In genomic region chr9:21797921-21798344, GRCm38 (mm10) we compare ENCODE assay signal across 9 mouse cellular contexts. TPM values are rescaled to one million over a fixed set of nuclear protein-coding genes. Genes with fewer than 3 reads are reported as not detected.
DNase-seq lines count a peak whose midpoint lies in the region; ATAC-seq and TF ChIP-seq lines count a peak whose summit lies in the region.
"Had no signal": no experiment of that assay in that cellular context is flagged by ENCODE, and none has a peak within 500 bp of the region (broad histone marks: within the 10 kb centered on the region; RNA-seq: fewer than 3 reads in every experiment).

No protein-coding gene starts in this region.

- H3K27me3 ChIP-seq in intestine, postnatal 0 days (replicated peaks; ENCODE audit: control insufficient read depth, insufficient read depth, low read length): no peaks in the 10 kb centered on the region
- H3K27me3 ChIP-seq in neural tube, embryonic 15.5 days (replicated peaks): 0 out of 2 replicates have a peak, but pooled peaks cover 5% of the 10 kb centered on the region

- no peaks in the 10 kb centered on the region for H3K4me1 ChIP-seq in intestine, postnatal 0 days (replicated peaks; ENCODE audit: control insufficient read depth, insufficient read depth, low read length)
- H3K4me1 ChIP-seq in lung, adult 2 months (ENCODE audit: control insufficient read depth, insufficient read depth, low read length): peaks cover 12% of the 10 kb centered on the region
- peaks cover 22% of the 10 kb centered on the region for H3K4me1 ChIP-seq in neural tube, embryonic 15.5 days

- no peak for ATAC-seq in cerebellum, adult (ENCODE audit: insufficient number of reproducible peaks, low FRiP score, low TSS enrichment)
- ATAC-seq in common myeloid progenitor, adult 5-6 weeks (replicated peaks; ENCODE audit: low read depth, poor library complexity, severe bottlenecking): 0 out of 2 replicates have a peak, but pooled peaks have one; percentile 33
- ATAC-seq in granulocyte monocyte progenitor cell, adult 5-6 weeks (replicated peaks; ENCODE audit: poor library complexity, severe bottlenecking): peak; percentile 9; the same call in 1 of the 2 replicates
- ATAC-seq in intestine, postnatal 0 days: peak; percentile 38
- peak; percentile 22; the same call in 1 of the 2 replicates for ATAC-seq in neural tube, embryonic 15.5 days (ENCODE audit: low FRiP score)

- H3K4me3 ChIP-seq in intestine, postnatal 0 days (ENCODE audit: low read depth, low read length): peak overlapping the region; percentile 77
- peak overlapping the region; percentile 62 for H3K4me3 ChIP-seq in lung, adult 2 months (replicated peaks; ENCODE audit: extremely low read depth, low read depth, low read length)
- peak overlapping the region; percentile 72 for H3K4me3 ChIP-seq in neural tube, embryonic 15.5 days (replicated peaks)

- H3K9ac ChIP-seq in intestine, postnatal 0 days (ENCODE audit: low read depth, low read length): peak overlapping the region; percentile 67
- H3K9ac ChIP-seq in neural tube, embryonic 15.5 days (replicated peaks): peak overlapping the region; percentile 62

- WGBS in intestine, postnatal 0 days: under 1% methylated on average over 25 of the region's 26 CpGs
- 2% methylated on average over 26 of the region's 26 CpGs for WGBS in lung, adult 2 months
- WGBS in neural tube, embryonic 15.5 days: under 1% methylated on average over 25 of the region's 26 CpGs

- peak; percentile 37 for DNase-seq in cerebellum, adult 8-10 months
- peak; percentile 73 for DNase-seq in lung, adult 2 months
- peak; percentile 56 to 70 for DNase-seq in urinary bladder, postnatal 36 days (ENCODE audit: low spot score in 2 of 2)

- peak overlapping the region; percentile 97 for H3K4me2 ChIP-seq in intestine, postnatal 0 days (replicated peaks; ENCODE audit: low read depth)
- peak overlapping the region; percentile 93 for H3K4me2 ChIP-seq in neural tube, embryonic 15.5 days

- TF ChIP-seq CTCF in intestine, postnatal 0 days (IDR thresholded peaks at IDR 0.05; ENCODE audit: low read depth): no peak
- no peak for TF ChIP-seq CTCF in lung, adult 2 months (IDR thresholded peaks at IDR 0.05; ENCODE audit: insufficient read depth, low read length)

- no peaks in the 10 kb centered on the region for H3K9me3 ChIP-seq in intestine, postnatal 0 days (ENCODE audit: control insufficient read depth)
- no peaks in the 10 kb centered on the region for H3K9me3 ChIP-seq in neural tube, embryonic 15.5 days (replicated peaks)

- peaks cover 50% of the 10 kb centered on the region for H3K36me3 ChIP-seq in intestine, postnatal 0 days (ENCODE audit: control insufficient read depth, insufficient read depth)
- no peaks in the 10 kb centered on the region for H3K36me3 ChIP-seq in neural tube, embryonic 15.5 days

- TF ChIP-seq POLR2A in lung, adult 2 months (IDR thresholded peaks at IDR 0.05; ENCODE audit: borderline replicate concordance, extremely low read depth, low read depth, low read length): peak; percentile 51; the same call in 1 of the 2 replicates

- peak overlapping the region; percentile 71 for H3K27ac ChIP-seq in intestine, postnatal 0 days (ENCODE audit: low read depth, low read length)
- H3K27ac ChIP-seq in neural tube, embryonic 15.5 days (replicated peaks): peak overlapping the region; percentile 77

RNA-seq across cellular contexts. Expression of gene Kank2, which starts 0.6 kb away (rescaled TPM):
- total RNA-seq in common myeloid progenitor, adult 5-6 weeks (2017): 1.3 and 1.4 TPM in 2 replicates
- 1.5 and 2.1 TPM in 2 replicates for total RNA-seq in granulocyte monocyte progenitor cell, adult 5-6 weeks (2014; fragmentation: Nextera tagmentation)
- total RNA-seq in granulocyte monocyte progenitor cell, adult 5-6 weeks (2017): 0.78 and 1.6 TPM in 2 replicates
- 6.4 TPM in 2 replicates for polyA plus RNA-seq in intestine, postnatal 0 days (2015; fragmentation: Nextera tagmentation; extraction: Ambion mirVana)
- polyA plus RNA-seq in lung, adult 2 months (2012; rRNA removed): 108 and 127 TPM in 2 replicates
- polyA plus RNA-seq in neural tube, embryonic 15.5 days (2015; fragmentation: Nextera tagmentation; extraction: Ambion mirVana): 4.9 and 7.4 TPM in 2 replicates

RNA-seq across cellular contexts. Expression of gene Angptl8, which starts 37.4 kb away (rescaled TPM):
- total RNA-seq in common myeloid progenitor, adult 5-6 weeks (2017): not detected in 2 replicates
- 1.5 and 3.0 TPM in 2 replicates for total RNA-seq in granulocyte monocyte progenitor cell, adult 5-6 weeks (2014; fragmentation: Nextera tagmentation)
- 1.4 TPM in 1 of 2 replicates, not detected in the other for total RNA-seq in granulocyte monocyte progenitor cell, adult 5-6 weeks (2017)
- 15.9 and 21.1 TPM in 2 replicates for polyA plus RNA-seq in intestine, postnatal 0 days (2015; fragmentation: Nextera tagmentation; extraction: Ambion mirVana)
- polyA plus RNA-seq in lung, adult 2 months (2012; rRNA removed): 7.4 and 8.2 TPM in 2 replicates
- 0.42 and 1.1 TPM in 2 replicates for polyA plus RNA-seq in neural tube, embryonic 15.5 days (2015; fragmentation: Nextera tagmentation; extraction: Ambion mirVana)
- total RNA-seq: neutrophil, adult 5-6 weeks had no signal

RNA-seq across cellular contexts. Expression of gene Spc24, which starts 37.8 kb away (rescaled TPM):
- 120 and 131 TPM in 2 replicates for total RNA-seq in common myeloid progenitor, adult 5-6 weeks (2017)
- 31.4 and 46.5 TPM in 2 replicates for total RNA-seq in granulocyte monocyte progenitor cell, adult 5-6 weeks (2014; fragmentation: Nextera tagmentation)
- total RNA-seq in granulocyte monocyte progenitor cell, adult 5-6 weeks (2017): 117 and 138 TPM in 2 replicates
- polyA plus RNA-seq in intestine, postnatal 0 days (2015; fragmentation: Nextera tagmentation; extraction: Ambion mirVana): 23.5 and 32.4 TPM in 2 replicates
- polyA plus RNA-seq in lung, adult 2 months (2012; rRNA removed): 2.9 and 3.2 TPM in 2 replicates
- polyA plus RNA-seq in neural tube, embryonic 15.5 days (2015; fragmentation: Nextera tagmentation; extraction: Ambion mirVana): 17.2 and 39.7 TPM in 2 replicates

RNA-seq across cellular contexts. Expression of gene Dock6, which starts 54.5 kb away (rescaled TPM):
- 1.8 and 2.7 TPM in 2 replicates for total RNA-seq in common myeloid progenitor, adult 5-6 weeks (2017)
- total RNA-seq in granulocyte monocyte progenitor cell, adult 5-6 weeks (2014; fragmentation: Nextera tagmentation): 4.2 TPM in 2 replicates
- total RNA-seq in granulocyte monocyte progenitor cell, adult 5-6 weeks (2017): 0.52 and 5.6 TPM in 2 replicates
- polyA plus RNA-seq in intestine, postnatal 0 days (2015; fragmentation: Nextera tagmentation; extraction: Ambion mirVana): 15.5 and 18.4 TPM in 2 replicates
- 262 and 278 TPM in 2 replicates for polyA plus RNA-seq in lung, adult 2 months (2012; rRNA removed)
- polyA plus RNA-seq in neural tube, embryonic 15.5 days (2015; fragmentation: Nextera tagmentation; extraction: Ambion mirVana): 14.0 and 22.5 TPM in 2 replicates

Comparison
In these comparisons a context has a peak if more than half of its experiments do, and no peak if none do; other contexts are left out.
1. RNA of gene Kank2, which starts 0.6 kb away (polyA plus RNA-seq): 108 to 127 TPM in lung, adult 2 months; 6.4 TPM in intestine, postnatal 0 days and 4.9 to 7.4 TPM in neural tube, embryonic 15.5 days; every median in the first group is over 10 times any median in the second.
2. Peak in every context shown above with its lines, with median percentiles within 50 percentile points of each other: DNase-seq and H3K4me3 ChIP-seq.